In genomic region chr4:148968859-148969258, GRCm38 (mm10) we compare ENCODE assay signal across 11 mouse cellular contexts.
"Had no signal": no experiment of that assay in that cellular context is flagged by ENCODE, and none has a peak within 500 bp of the region (broad histone marks: within the 10 kb centered on the region; RNA-seq: fewer than 3 reads in every experiment).

No protein-coding gene starts in this region.

- H3K4me3 ChIP-seq: left cerebral cortex, adult 2 months; limb, embryonic 10.5 days; lung, embryonic 15.5 days; midbrain, embryonic 13.5 days had no signal

- H3K27me3 ChIP-seq: lung, embryonic 15.5 days; midbrain, embryonic 13.5 days had no signal

- H3K9ac ChIP-seq: lung, embryonic 15.5 days; midbrain, embryonic 13.5 days had no signal

- DNase-seq: kidney, adult 8-10 months; kidney, postnatal 25 days; retina, postnatal 1 day; right cerebral cortex, postnatal 4 days; spleen, adult 18-20 months; thymus, postnatal 4 days had no signal

- H3K36me3 ChIP-seq: lung, embryonic 15.5 days had no signal

- H3K4me2 ChIP-seq: liver, embryonic 11.5 days; lung, embryonic 15.5 days; midbrain, embryonic 13.5 days had no signal

- H3K27ac ChIP-seq: left cerebral cortex, adult 2 months; limb, embryonic 10.5 days; lung, embryonic 15.5 days; midbrain, embryonic 13.5 days had no signal

- ATAC-seq: midbrain, embryonic 13.5 days had no signal

- H3K9me3 ChIP-seq: limb, embryonic 10.5 days; lung, embryonic 15.5 days; midbrain, embryonic 13.5 days had no signal
